Mouse (Mus musculus) thymus, postnatal 25 days (tissue): ENCODE data around the gene Teddm1b.

Source experiments
- DNase-seq: peaks from one replicate; pipeline ENCODE4 v3.0.0; 2022

Teddm1b gene

DNA sequence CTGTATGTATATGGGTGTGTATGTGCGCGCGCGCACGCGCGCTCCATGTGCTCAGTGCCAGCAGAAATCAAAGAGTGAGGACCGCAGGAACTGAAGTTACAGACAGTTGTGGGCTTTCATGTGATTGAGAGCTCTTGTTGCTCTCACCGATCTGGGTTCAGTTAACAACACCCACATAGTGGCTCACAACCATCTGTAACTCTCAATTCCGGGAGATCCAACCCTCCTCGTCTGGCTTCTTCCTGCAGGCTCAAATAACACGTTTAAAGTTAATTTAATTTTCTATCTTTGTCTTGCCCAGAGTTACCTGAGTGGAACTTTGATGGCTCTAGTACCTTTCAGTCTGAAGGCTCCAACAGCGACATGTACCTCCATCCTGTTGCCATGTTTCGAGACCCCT lies 30.1 kb downstream of the Teddm1b start:
- DNase-seq = no peak

DNA sequence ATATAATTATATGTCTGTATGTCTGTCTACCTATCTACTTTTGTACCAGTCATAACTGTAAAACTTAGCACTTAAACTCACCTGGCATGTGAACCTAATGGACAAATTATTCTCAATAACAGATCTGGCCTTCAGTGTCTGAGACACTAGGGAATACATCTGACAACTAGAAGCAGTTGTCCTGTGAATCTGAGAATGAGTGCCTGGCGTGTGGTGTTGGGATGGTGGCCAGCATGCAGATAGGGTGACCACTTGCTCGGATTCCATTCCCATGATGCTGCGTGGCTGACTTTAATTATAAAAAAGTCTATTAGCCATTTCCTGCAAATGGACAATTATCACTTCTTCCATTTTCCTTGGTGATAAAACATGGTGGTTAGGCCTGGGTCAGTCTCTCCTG lies 31.7 kb downstream of the Teddm1b start:
- DNase-seq = no peak

DNA sequence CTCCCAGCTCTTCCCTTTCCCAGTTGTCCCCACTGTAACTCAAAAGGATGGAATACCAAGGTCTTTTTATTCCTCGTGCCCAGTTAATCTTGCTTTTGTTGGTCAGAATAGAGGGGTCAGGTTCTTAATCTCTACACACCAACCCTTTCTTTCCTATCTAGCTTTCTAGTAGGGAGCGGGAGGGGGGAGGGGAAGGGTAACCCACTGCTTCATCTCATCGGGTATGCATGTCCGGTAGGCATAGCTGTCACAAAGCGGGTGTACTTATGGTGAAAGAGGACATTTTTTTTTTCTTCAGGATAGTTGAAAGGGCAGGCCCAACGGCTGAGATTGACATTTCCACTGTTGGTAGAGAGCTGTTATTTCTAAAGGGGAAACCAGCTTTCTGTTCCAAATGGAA lies 34.1 kb downstream of the Teddm1b start:
- no peak for DNase-seq

DNA sequence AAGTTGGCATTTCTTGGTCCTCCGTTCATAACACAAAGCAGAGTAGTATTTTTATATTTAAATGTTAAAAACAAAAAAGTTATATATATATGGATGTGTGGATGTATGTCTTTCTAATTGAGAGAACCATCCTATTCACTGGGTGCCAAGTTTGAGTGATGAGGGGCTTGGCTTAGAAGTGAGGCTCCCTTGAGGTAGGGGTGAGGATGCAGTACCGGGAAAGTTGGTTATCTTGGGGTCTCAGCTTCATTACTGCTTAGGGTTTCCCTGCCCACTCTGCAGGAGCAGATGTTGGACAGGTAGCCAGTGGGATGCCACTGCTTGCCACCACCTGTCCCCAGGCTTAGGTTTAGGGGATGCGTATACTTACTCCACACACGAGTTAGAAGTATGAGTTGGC lies 34.6 kb downstream of the Teddm1b start:
- no peak for DNase-seq

DNA sequence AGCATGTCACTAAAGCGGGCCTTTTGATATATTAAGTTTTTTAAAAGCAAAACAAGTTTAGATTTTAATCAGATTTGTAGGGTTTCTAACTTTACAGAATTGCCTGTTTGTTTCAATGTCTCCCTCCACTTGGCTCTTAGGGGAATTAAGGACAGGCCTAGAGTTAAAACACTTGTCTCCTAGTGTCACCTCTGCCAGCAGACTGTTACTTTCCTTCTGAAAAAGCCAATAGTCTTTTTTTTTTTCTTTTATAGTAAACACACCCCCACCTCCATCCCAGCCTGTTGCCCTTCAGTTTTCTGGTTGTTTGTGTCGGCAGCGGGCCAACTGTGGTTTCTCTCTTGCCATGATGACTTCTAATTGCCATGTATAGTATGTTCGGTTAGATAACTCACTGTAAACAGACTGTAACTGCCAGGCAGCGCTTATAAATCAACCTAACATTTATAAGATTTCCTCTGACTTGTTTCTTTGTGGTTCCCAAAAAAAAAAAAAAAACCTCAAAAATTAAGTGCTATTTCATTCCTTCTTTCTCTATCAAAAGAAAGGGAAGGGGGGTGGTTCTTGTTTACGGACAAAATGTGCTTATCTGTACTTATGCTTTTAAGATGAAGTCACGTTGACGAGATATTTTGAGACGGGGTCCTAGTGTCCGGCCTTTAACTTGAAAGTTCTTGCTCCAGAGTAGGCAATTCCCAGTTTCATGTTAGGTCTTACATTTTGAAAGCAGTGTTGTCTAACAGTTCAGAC lies 35.2 kb downstream of the Teddm1b start:
- no peak for DNase-seq

DNA sequence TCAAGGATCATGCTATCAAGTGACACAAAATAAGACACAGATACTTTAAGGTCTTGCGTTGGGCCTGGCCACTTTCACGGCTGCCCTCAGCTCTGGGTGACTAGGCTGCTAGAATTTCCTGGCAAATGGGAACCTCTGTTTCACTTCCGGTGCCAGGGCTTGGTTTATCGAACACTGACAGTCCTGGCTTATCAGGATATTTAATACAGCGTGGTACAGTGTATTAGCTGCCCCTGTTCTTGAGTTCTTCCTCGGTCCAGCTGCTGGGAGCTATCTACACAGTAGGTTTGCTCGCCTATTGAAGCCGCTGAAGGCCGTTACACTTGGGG lies 35.8 kb downstream of the Teddm1b start:
- DNase-seq = no peak

DNA sequence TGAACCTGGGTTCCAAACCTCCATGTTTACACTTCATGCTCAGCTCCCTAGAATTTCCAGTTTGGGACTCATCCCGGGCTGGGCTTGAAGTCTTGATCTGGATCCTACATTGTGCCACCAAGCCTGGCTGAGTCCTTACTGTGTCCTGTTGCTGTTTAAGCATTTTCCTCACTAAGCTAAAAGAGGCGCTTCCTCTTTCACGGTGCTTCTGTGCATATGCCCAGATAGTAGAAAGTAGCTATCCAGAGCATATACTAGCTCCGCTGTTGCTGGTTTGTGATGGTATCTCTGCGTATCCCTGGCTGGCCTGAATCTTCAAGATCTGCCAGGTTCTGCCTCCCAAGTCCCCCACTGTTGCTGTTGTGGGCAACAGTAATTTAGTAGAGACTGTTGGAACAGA lies 36.3 kb downstream of the Teddm1b start:
- no peak for DNase-seq

DNA sequence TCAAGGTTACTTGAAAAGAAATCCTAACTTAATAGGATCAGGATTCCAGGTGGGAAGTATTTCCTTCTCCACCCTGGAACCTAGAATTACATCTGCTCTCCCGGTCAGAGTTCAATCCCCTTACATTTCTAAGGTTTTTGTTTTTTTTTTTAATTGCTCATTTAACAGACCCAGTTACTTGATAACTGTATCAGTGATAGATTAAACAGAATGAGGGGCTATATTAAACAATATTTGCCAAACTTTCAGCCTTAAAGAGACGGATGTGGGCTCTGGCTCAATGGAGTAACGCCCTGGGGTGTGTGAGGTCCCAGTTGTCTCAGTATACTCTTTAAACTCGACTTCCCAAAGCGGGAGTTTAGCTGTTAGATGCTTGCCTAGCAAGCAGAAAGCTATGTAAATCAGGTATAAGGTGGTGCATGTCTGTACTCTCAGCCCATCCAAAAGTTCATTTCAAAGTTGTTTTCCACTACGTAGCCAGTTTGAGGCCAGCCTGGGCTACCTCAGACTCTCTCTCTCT lies 37.2 kb downstream of the Teddm1b start:
- DNase-seq = no peak

DNA sequence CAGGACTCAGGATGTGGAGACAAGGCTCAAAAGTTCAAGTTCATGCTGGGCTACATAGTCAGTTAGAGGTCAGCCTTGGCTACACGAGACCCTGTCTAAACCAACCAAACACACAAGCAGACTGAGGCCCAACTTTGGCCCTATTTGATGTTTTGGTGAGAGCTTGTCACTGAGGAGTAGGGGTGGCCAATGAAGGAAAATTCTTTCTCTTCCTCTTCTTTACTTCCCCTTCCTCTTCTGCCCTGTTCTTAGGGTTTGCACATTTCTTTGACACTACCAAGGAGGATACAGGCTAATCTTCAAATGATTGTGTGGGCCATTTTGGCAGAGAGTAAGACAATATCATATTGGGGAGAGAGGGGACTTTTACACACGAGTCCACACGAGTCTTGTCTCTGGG lies 39.7 kb downstream of the Teddm1b start:
- no peak for DNase-seq

DNA sequence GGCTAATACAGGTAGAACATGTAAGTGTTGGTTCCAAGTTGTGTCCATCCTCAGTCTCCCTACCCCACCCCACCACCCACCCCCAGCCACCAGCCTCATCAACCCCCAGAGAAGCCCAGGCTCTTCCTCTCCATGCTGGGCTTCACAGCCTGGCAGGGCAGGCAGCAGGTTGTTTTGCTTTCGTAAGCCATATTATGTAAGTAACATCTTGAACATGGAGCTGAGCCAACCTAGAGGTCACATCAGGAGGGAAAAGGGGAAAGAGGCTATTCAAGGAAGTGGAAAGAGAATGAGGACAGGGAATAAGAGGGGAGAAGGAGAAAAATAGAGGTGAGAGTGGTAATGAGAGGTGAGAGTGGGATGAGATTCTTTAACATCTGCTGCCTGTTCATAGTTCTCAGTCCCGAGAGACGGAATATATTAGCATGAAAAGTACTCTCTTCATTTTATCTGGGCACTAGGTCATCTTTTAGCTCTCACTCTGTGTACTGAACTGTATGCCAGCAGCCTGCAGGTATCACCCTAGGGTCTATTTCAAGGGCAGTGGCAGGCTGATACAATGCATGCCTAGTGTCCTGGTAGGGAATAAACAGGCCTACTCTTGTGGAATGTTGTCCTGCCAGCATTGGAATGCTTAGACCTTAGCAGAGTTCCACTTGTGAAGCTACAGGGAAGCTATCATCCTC lies 44.5 kb downstream of the Teddm1b start:
- no peak for DNase-seq

DNA sequence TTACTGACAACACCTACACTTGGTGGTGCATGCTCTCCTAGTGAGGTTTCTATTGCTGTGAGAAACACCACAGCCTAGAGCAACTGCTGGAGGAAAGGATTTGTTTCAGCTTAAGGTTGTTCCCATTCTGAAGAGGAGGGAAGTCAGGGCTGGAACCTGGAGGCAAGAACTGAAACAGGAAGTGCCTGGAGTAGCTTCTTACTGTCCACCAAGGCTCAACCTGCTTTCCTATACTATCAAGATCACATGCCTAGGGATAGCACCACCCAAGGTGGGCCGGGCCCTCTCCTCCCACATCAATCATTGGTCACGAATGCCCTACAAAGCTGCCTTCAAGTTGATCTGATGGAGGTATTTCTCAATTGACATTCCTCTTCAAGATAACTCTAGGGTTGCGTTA lies 47.5 kb downstream of the Teddm1b start:
- no peak for DNase-seq

DNA sequence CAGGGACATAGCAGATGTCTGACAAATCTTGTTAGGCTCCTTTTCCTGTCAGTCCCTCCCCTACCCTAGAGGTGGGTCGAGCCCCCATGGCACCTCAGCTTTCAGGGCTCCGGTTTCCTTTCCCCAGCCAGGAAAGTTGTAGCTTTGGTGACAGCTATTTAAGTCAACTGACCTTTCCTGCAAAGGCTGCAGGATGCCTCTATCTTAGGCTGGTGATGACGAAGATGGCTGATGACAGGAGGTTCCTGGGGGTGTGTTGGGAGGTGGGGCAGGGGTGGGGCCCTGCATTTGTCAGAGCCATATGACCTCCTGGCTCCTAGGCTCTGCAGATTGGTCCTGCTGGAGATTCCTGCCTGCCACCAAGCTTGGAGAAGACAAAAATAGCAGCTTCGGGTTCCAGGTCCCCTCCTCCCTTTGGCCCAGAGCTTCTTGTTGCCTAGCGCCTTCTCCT lies 48.5 kb downstream of the Teddm1b start:
- no peak for DNase-seq

DNA sequence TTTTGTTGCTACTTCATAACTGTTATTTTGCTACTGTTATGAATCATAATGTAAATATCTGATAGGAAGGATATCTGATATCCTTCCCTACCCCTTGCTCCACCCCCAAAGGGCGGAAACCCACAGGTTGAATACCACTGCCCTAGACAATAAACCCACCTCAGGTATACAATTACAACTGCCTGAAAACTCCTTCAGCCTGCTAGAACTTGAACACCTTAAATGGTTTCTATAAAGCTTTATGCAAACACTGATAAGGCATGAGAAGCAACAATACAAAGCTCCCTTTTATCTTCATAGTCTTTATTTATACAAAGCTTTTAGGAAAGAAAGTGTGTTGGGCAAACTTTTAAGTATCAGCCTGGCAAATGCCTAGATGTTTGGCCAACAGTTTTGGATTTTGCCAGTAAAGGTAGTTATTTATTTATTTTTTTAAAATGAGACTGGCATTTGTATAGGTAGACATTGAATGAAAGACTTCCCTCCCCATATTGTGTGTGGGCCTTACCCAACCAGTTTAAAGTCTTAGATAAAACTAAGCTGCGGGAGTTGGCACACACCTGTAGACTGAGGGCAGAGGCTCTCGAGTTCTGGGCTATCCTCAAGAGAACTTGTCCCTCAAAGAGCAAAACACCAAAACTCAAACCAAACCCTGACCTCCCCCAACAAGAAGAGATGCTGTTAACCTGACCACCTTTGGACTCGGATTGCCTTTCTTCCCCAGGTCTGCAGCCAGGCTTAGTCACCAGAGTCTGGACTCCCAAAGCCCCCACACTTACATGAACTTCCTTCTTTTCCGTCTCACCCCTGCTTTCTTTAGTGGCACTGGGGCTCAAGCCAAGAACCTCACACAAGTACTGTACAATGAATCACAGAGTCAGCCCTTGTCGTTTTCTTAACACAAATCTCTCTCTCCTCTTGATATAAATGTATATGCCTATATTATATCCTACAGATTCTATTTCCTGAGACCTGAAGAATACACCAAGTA lies 50.5 kb downstream of the Teddm1b start:
- DNase-seq = no peak
